Mouse (Mus musculus) liver, adult (tissue): ENCODE measurements around the gene Rhot2.

Source experiments
- GATA4 ChIP-seq: IDR thresholded peaks from 2 replicates; pipeline ENCODE4 v1.6.1; 2014; ENCODE audit warnings: mild to moderate bottlenecking, low read length; ENCODE audit not compliant: insufficient replicate concordance

Gene Rhot2

DNA sequence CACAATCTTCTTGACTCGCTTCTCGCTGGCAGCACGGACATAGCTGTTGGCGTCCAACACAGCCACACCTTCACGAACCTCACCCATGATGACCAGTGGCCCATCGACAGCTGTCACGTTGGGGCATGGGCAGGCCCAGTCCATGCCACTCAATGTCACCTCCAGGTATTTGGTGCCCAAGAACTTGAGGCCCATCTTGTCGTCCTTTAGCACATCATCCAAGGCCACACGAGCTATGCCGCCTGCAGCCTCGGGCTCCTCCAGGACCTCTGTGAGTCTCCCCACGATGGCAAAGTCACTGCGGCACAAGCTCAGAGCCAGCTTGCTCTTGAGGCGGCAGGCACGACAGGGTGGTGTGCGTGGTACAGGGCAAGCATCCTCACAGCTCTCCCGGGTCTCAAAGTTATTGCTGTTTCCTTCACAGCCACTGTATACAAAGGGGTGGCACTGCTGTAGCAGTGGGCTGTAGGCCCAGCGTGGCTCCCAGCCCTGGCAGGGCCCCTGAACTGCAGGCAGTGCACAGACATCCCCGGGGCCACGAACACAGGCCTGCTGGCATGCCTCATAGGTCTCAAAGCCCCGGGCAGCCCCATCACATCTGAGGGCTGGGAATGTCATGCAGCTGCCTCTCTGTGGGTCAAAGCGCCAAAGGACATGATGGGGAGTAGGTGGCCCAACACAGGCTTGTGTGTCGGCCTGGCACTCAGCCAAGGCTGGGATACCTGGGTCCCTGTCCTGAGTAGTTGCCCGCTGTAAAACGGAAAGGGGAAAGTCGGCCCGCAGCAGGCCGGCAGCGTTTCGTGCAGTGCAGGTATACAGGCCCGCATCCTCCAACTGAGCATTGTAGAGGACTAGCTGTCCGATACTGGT, 33.3 kb upstream of the Rhot2 start:
- no peak for TF ChIP-seq GATA4

DNA sequence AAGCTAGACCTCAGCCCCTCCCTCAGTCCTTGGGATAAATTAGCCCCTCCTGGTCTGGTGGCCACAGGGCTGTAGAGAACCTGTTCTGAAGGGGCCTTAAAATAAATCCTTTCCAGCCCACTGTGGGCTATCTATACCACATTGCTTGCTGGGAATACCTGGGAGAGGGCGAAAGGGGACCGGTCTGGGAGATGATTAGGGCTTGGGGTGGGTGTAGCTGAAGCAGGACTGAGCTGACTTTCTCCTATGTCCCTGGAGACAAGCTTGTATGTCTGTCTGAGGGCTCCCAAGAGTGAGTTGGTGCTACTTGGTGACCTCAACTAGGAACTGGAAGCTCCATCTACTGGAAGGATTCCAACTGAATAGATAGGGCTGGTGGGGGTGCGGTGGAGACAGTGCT, 32.4 kb upstream of the Rhot2 start:
- TF ChIP-seq GATA4, result no peak

DNA sequence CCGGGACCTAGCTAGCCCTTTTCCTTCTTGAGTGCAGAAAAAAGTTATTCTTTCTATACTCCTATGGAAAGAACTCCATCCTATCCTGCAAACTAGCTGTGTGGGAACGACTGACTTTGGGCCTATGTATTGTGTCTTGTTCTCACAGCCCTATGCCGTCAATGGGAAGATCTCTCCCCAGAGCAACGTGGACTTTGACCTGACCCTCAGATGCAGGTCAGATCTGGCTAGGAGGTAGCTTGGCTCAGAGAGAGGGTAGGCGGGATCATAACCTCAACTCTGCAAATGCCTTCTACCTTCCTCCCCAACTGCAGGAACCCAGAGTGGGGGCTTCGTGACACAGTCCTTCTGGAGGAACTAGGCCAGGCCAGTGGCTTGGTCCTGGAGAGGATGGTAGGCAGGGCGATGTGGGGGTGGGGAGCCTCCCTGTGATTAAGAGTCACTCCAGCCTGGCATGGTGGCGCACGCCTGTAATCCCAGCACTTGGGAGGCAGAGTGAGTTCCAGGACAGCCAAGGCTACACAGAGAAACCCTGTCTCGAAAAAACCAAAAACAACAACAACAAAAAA, 31.8 kb upstream of the Rhot2 start:
- TF ChIP-seq GATA4, result no peak

DNA sequence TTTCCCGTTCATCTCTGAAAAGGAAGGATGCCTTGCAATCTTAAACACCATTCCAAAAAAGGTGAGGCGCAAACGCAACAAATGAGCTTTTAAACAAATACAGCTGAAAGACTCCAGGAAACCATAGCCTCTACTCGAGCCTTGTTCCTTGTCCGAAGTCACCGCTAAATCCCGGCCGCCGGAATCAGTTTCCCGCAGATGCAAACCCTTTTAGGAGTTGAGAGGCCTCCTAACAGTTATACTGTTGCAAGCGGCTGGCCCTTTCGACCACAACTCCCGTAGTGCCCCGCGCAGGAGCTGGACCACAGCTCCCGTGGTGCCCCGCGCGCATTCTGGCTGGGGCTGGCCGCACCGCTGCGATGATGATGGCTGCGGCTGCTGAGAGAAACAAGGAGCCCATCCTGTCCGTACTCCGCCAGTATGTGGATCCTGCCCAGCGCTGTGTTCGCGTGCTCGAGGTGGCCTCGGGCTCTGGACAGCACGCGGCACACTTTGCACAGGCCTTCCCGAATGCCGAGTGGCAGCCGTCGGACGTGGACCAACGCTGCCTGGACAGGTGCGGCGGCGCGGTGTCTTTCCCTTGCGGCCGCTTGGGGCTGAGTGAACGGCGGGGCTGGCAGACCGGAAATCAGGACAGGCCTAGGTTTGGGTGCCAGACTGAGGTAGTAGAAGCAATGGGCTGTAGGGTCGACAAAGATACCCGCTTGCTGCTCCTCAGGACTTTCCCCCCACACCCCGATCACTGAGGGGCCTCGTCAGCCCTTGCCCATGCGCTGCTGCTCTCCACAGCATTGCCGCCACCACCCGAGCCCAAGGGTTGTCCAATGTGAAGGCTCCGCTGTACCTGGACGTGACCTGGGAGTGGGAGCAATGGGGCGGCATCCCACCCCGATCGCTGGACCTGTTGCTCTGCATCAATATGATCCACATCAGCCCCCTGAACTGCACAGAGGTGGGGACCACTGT, 30.8 kb upstream of the Rhot2 start:
- peak; percentile 21; the same call in 1 of the 2 replicates for TF ChIP-seq GATA4

- TF ChIP-seq GATA4, result no peak
These were observed 30.1 kb upstream of the Rhot2 start, which contains the start of gene Mettl26 for GRCm38 (mm10) chr17:25874721-25875170. Gene Mettl26, plus strand, starts transcription at chr17:25875074.

- no peak for TF ChIP-seq GATA4
These were observed 29.6 kb upstream of the Rhot2 start for GRCm38 (mm10) chr17:25874148-25874720.

DNA sequence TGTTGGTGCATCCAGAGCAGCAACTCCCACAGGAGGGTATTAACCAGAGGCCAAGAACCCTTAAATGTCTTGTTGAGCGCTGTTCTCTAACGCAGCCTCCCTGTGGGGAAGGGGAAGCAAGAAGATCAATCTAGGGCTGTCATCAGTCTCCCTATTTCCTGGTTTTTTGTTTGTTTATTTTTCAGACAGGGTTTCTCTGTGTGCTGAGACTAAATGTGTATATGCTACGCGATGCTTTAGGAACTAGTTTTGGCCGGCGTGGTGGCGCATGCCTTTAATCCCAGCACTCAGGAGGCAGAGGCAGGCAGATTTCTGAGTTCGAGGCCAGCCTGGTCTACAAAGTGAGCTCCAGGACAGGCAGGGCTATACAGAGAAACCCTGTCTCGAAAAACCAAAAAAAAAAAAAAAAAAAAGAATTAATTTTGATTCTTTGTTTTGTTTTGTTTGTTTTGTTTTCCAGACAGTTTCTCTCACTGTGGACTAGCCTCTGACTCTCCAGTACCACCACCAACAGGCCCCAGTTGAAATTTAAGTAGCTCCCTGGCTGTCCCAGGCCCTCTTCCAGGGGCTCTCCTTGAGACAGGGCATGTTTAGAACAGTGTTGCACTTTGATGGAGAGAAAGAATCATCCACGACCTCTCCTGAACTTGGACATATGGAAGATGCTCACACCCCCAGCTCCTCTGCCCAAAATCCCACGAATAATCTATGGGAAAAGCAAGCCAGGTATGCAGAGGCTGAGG, 28.9 kb upstream of the Rhot2 start:
- no peak for TF ChIP-seq GATA4

- no peak for TF ChIP-seq GATA4
These were observed 28.0 kb upstream of the Rhot2 start for GRCm38 (mm10) chr17:25872676-25873075.

GRCm38 (mm10) chr17:25869954-25870353, 25.3 kb upstream of the Rhot2 start:
- no peak for TF ChIP-seq GATA4

DNA sequence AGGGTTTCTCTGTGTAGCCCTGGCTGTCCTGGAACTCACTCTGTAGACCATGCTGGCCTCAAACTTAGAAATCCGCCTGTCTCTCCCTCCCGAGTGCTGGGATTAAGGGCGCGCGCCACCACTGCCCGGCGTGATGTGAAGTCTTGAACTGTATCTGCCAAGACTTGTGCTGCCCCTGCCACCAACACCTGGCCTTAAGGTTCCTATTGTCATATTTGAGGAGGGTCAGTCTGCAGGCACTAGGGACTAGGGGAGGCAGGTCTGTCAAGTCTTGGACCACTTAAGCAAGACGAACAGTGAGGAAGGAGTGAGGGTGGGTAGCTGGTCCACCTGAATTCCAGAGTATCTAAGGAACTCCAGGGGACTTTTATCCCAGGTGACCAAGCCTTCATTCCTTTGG, 24.8 kb upstream of the Rhot2 start:
- no peak for TF ChIP-seq GATA4

- TF ChIP-seq GATA4, result no peak; the same call in 1 of the 2 replicates
These were observed 24.0 kb upstream of the Rhot2 start, which contains the start of gene Mcrip2 for GRCm38 (mm10) chr17:25868601-25869191. Gene Mcrip2, minus strand, starts transcription at chr17:25868764.

DNA sequence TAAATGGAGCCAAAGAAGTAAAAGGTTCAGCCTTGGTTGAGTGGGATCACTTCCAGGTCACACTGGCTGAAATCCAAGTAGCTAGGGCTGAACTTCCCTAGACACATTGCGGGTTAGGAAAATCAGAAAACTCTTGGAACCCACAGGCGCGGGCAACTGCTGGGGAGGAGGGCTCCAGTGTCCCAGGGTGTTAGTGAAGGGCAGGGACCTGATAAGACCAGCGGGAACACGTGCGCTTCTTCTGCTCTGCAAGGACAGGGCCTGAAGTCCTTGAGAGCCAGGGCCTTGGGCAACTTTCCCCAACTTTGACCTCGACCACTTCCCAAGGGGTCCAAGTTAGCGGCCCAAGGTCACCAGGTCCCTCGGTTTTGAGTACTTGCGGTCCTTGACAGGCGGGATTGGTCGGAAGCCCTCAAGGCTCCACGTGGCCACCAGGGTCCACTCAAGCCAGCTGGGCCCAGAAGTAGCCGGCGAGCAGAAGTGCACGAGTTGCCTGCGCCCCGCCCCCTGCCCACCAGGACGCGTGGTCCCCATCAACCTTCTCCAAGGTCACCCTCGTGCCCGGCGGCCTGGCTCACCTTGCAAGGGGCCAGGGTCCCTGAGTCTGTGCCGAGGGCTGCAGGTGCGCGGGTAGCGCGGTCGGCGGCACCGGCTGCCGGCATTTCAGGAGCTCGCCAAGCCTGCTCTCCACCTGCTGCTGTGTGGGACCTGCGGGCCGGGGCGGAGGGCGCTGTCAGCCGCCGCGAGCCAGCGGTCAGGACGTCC, 23.4 kb upstream of the Rhot2 start:
- peak; percentile 35; the same call in 1 of the 2 replicates for TF ChIP-seq GATA4

DNA sequence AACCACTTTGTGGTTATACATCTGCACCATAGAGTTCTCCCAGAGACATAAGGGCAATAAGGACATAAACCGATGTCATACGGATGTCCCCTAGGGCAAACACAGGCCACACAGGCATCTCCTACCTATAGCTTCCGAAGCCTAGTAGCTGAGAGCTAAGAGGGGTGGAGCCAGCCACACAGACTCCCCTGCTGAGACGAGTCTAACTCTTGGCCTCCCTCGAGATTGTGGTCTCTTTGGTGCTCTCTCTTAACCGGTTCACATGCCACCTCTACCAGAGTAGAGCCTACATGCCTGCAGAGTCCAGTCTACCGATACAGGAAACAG, 22.8 kb upstream of the Rhot2 start:
- no peak for TF ChIP-seq GATA4
